Mouse (Mus musculus): Measurements from ENCODE around the gene Ckm. TPM values are rescaled to one million over a fixed set of nuclear protein-coding genes. Genes with fewer than 3 reads are reported as not detected.

Gene Ckm
- 100 to 1,000 TPM; 103 to 234 TPM for total RNA-seq (2021)
- long read RNA-seq, experiment 1, transcript Ckm-203 (8 exons, 2,742 nt) = major isoform, 357 of 405 reads
- long read RNA-seq, experiment 1, partial matches to known transcripts = 45 of 405 reads
- long read RNA-seq, experiment 1, other reads (novel, unspliced or antisense) = 3 of 405 reads
- long read RNA-seq, experiment 2, transcript Ckm-203 (8 exons, 2,742 nt) = major isoform, 247 of 260 reads
- long read RNA-seq, experiment 2, partial matches to known transcripts = 12 of 260 reads
- long read RNA-seq, experiment 2, other reads (novel, unspliced or antisense) = 1 of 260 reads

DNA sequence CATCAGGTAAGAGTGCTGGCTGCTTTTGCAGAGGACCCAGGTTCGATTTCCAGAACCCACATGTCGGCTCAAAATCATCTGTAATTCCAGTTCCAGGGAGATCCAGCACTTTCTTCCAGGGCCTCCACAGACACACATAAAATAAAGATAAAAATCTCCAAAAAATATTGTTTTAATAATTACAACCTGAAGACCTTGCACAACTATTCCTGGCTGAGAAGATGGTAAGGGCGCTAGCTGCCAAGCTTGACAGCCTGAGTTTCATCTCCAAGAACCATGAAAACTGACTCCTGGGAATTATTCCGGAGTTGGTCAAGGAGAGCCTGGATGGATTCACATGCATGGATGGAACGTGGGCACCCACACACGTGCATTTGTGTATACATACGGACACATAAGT, at the start of gene Ckm:
Ckm (plus strand) TSS at position 301 of the 400 bp plus-strand sequence.
- DNase-seq (ENCODE audit: low spot score in 2 of 2) = no peak

DNA sequence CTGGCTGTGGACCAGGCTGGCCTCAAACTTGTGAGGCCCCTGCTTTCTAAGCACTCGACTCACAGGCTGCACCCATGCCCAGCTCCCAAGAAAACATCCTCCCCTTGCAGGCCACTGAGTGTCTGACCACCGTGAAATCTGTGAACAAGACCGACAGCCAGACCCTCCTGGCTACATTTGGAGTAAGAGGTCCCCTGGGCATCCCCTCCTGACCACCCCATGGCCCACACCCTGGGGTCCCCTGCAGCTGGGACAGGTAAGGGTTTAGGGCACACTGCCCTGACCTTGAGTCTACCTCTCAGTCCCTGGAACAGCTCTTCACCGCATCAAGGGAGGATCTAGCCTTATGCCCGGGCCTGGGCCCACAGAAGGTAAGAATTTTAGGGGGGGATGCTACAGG, 49.6 kb upstream of the Ckm start:
- no peak for DNase-seq (ENCODE audit: low spot score in 2 of 2)

DNA sequence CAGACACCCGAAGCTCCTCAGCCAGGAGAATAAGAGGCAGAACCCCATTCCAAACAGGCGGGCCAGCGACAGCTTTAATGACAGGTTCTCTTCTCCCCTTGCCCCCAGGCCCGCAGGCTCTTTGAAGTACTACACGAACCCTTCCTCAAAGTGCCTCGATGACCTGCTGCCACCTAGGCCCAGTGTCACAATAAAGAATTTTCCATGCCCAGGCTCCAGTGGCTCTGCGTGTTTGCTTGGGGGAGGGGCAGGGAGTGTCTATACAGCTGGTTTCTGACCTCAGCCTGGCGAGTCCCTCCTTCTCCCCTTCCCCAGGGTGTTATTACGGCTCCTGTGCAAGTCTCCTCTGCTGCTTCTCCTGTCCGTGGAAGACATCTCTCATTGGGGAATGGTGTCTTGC, 48.3 kb upstream of the Ckm start:
- no peak for DNase-seq (ENCODE audit: low spot score in 2 of 2)

DNA sequence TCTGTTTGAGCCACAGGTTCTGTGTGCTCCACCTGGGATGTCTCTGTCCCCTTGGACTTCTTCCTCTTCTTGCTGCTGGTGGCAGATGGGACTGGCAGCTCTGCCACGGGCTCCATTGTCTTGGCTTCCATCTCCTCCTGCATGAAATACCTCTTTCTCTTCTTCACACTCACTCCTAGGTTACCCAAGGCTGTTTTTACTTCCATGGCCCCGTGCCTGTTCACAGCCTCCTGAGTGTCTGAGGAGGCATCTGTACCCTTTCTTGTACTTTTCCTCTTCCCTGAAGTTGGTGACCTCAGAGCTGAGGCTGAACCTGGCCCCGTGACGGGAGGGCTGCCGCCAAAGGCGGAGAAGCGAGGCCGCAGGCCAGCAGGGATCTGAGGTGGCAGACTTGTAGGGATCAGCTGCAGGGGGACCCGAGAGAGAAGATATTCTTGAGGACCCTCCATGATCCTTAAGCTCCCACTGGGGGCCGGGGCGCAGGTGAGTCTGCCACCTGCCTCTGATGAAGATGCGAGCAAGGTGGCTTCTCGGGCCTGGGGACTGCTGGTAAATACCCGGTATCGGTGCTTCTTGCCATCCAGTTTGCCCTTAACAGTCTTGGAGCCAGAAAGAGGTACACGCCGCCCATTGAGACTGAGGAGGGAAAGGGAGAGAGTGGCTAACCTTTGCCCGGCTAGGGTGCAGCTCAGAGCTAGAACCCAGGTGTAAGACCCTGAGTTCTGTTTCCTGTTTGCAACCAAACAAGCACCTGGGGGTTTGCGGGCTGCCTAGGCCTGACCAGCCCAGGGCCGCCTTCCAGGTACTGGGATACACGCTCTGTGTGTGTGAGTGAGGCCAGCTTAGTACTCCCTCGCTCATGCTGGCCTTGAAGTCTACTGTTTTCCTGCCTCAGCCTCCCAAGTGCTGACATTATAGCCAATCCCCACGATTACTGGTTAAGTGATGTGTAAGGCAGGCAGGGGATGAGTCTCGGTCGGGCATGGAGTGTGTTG, 46.9 kb upstream of the Ckm start:
- no peak for DNase-seq (ENCODE audit: low spot score in 2 of 2)

DNA sequence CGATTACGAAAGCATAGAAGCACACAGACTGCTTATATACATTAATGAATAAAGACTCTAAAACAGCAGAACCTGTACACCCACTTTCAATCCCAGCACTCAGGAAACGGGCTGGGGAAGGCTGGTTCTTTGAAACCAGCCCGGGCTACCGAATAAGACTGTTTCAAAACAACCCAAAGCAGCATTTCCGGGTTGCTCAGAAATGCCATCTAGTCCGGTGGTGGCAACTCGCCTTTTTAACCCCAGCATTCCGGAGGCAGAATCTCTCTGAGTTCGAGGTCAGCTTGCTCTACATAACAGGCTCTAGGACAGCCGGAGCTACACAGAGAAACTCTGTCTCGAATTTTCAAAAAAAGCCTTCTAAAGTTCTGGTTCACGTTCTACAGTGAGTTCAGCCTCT, 45.9 kb upstream of the Ckm start:
- no peak for DNase-seq (ENCODE audit: low spot score in 2 of 2)

DNA sequence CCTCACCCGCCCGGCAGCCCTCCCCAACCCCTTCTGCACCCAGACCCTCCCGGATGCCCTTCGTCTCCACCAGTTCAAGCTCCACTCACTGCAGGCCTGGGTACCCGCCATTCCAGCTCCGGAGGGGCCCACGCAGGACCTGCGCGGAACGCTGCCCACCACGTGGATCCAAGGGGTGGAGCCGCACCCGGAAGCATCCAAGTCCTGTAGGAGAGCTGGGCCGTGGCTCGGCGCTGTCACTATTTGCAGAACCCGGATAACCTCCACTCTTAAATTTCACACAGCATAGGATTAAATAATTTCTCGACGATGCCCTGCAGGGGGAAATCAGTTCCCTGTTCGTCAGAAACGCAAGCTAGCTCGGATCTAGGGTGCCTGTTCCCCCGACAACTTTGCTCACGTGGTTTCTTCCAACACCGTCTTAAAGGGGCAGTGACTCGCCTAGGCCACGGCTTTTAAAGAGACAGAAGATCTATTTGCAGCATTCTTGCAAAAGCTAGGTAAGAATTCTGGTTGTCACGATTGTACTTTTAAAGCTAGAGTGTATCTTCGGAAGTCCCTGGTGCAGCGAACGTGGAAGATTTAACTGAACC, 45.2 kb upstream of the Ckm start, which contains the start of the genes Cd3eap and Ppp1r13l:
Cd3eap (minus strand) TSS at position 185 of the 593 bp plus-strand sequence.
Ppp1r13l (plus strand) TSS at position 451 of the 593 bp plus-strand sequence.
- DNase-seq (ENCODE audit: low spot score in 2 of 2) = peak; percentile 69 to 71

DNA sequence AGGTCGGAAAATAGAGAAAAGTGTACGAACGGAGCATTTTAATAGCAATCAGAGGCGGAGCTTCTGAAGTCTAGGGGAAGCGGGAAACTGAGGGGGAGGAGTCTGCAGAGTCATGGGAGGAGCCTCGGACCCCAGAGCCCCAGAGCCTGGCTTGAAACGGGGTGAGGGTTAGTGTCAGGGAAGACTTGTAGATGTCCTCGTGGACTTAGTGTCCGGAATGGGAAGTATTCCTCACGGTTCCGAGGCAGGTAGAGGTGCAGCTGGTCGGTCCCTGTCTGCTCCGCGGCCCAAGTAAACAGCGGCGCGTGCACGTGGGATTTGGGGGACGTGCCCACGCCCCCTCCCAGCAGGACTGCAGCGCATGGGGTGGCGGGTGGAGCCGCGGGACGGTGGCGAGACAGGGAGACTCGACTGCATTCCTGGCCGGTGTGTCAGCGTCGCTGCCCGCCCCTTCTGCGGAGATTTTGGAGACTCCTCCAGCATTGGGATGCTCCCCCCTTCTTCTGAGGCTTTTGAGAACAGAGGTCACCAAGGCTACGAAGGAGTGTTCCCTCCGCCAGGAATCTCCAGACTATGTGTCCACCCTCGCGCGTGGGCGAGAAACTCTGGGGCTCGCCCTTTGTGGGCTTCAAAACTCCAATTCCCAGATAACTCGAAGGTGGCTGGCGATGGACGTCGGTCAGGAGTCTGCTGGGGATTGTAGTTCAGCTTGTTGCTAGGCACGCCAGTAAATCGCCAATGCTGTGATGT, 44.5 kb upstream of the Ckm start:
- DNase-seq (ENCODE audit: low spot score in 2 of 2) = peak; percentile 50 to 52

DNA sequence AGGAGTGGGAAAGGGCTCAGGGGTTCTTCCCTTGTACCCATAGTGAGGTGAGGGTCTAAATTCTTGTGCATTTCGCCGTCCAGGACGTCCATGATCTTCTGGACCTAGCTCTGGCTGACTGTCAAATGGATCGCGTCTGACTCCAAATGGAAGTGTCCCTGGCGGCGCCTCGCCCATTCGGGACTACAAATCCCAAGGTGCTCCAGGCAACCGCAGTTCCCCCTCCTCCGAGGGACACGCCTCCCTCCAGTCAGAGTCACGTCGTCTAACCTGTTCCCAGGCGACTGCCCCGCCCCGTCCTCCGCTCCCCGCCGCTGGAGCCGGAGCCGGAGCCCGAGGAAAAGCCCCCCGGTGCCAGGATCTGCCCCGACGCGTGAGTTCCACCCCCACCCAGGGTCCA, 43.6 kb upstream of the Ckm start:
- peak; percentile 65 to 83 for DNase-seq (ENCODE audit: low spot score in 2 of 2)

DNA sequence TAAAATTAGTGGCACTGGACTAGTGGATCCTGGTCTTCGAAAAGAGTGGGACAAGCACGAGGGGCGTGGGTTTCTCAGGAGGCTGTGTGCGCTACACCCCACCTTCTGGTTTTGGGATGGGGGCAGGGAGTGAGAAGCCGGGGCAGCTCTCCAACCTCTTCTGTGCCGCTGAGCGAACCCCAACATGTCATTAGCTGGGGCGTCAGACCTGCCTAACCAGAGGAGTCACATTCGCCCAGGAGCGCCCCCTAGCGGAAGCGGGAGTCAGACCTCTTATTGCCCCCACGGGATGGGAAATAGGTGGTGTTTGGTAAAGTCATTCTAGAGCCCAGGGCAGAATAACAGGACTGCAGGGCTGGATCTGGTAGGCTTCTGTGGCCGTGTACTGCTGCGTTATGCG, 42.9 kb upstream of the Ckm start:
- peak; percentile 46 to 71 for DNase-seq (ENCODE audit: low spot score in 2 of 2)

DNA sequence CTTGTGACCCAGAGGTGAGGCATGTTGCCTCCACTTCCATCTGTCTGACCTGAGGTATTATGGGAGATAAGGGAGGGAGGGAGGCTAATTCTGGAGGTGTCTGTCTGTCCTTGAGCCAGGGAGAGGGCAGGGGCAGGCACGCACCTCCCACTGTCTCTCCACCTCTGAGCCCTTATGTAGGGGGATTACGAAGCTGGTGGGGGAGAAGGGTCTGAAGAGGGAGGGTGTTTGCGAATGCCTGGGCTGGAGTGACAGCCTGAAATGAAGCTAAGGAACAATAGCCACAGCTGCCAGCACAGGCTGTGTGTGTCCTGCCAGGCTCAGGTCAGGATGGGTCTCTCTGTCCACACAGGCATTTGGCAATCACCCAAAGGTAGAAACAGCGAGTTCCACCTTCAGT, 42.3 kb upstream of the Ckm start:
- DNase-seq (ENCODE audit: low spot score in 2 of 2) = no peak

DNA sequence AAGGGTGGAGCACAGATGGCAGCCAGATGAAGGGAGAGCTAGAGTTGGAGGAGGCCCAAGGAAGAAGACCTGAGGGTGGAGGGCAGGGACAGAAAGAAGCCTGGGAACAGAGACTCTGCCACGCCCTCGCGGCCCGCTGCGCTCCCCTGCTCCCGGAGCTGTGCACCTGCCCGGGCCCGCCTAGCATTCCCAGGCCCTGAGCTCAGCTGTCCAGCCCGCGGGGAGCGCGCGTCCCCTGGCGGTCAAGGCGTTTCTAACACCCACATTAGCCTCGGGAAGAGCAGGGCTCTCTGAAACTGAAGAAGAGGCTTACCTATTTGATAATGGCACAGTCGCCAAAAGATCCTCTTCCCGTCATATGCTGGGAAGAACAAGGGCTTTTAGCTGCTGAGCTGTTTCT, 40.7 kb upstream of the Ckm start:
- DNase-seq (ENCODE audit: low spot score in 2 of 2) = peak in 1 of 2 experiments; percentile 55

DNA sequence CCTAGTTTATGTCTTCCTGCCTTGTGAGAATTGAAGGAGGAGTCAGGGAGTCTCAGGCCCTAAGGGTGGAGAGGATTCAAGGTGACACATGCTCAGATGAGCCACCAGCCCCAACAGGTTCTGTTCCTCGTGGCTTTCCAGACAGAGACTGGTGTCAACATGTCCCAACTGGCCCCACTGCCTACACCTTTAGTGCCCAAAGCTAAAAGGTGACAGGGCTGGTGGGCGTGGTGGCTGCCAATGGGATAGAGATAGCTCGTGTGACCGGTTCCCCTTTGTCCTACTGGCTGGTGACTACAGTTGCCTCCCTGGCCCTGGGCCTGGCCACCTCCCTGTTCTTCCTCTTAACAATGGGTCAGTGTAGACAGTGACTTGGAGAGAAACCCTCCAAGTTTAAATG, 39.2 kb upstream of the Ckm start:
- no peak for DNase-seq (ENCODE audit: low spot score in 2 of 2)

DNA sequence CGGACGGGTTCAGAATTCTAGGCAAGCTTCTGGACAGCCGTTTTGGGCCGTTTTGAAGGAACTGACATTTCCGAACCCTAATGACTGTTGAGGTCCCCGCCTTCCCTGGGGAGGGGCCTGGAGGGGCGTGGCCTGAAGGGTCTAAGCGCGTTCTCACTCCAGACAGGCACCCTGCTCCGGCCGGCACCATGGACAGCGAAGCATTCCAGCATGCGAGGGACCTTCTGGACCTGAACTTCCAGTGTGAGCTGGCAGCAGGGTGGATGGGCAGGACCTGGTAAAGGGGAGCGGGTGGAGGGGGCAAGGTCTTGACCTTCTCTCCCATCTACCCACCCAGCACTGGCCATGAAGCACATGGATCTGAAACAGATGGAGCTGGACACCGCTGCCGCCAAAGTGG, 36.2 kb upstream of the Ckm start:
- DNase-seq (ENCODE audit: low spot score in 2 of 2) = peak; percentile 44 to 46

DNA sequence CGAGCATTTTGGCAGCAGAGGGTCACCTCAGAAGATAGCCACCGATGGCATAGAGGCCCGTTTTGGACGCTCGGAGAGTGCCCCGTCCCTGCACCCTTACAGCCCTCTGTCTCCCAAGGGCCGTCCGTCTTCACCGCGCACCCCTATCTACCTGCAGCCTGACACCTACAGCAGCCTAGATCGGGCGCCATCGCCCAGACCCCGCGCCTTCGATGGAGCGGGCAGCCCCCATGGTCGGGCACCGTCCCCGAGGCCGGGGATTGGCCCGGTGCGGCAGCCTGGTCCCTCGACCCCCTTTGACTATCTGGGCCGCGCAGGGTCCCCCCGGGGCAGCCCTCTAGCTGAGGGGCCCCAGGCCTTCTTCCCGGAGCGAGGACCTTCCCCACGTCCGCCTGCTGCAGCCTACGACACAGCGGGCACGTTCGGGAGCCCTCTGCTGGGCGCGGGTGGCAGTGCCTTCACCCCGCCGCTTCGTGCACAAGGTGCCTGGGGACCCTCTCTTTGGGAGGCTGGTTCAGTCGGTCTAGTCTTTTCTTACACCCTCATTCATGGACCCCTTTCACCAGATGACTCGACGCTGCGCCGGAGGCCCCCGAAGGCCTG, 34.7 kb upstream of the Ckm start:
- DNase-seq (ENCODE audit: low spot score in 2 of 2) = no peak

DNA sequence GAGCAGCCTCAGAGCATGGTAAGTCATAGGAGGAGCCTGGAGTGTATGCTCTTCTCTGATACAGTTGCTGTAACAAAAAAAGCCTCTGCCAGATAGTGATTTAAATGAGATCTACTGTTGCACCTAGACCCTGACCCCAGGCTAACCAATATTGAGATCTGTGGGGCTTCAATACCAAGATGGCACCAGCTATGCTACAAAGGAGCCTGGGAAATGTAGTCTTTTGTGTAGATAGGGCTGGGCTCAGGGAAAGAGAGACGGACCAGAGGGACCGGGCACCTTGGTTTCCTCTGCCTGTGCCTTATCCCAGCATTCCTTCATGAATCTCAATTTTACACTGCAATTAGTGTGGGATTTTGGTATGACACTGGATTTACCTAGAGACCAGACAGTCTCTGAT, 31.2 kb upstream of the Ckm start:
- no peak for DNase-seq (ENCODE audit: low spot score in 2 of 2)

DNA sequence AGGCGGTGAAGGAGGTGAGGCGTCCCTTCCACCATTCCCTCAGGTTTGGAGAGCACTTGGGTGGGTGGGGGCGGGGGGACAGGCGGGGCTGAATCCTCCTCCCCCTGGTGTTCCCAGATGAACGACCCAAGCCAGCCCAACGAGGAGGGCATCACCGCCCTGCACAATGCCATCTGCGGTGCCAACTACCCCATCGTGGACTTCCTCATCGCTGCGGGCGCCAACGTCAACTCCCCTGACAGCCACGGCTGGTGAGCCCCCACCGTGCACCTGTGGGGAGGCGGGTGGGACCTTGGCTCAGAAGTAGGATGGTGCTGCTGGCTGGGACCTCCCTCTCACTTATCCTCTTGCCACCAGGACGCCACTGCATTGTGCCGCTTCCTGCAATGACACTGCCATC, 29.2 kb upstream of the Ckm start:
- DNase-seq (ENCODE audit: low spot score in 2 of 2) = no peak

DNA sequence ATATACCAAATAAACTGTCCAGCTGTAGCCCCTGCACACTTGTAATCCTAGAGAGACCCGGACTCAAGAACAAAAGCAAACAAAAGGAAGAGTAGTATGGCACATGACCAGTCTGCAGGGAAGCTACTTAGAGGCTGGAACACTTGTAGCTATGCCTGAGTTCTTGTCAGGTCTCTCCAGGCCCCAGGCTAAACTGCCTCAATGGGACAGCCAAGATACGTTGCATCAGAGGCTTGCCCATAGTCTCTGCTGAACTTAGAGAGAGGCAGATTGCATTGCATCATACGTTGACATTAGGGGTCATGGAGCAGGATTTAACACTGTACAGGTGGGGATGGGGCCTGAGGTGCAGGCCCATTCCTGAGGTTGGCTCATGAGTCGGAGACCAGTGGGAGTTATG, 28.6 kb upstream of the Ckm start:
- no peak for DNase-seq (ENCODE audit: low spot score in 2 of 2)

DNA sequence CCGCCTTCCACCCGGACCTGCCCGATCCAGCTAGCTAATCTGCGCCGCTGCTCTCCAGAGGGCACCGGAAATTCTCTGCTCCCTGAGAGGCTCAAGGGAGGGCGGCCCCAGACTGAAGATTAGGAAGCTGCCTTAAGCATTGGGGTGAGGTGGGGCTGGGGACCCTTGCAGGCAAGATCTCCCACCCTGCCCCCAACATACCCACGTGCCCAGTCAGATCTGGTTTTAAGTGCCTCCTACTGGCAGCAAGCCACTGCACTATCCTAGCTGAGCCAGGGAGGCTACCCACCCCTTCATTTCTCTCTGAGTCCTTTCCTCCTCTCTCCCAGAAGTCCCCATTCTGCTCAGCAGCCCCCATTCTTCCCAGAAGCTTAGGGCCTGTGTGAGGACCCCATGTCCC, 26.5 kb upstream of the Ckm start:
- no peak for DNase-seq (ENCODE audit: low spot score in 2 of 2)

DNA sequence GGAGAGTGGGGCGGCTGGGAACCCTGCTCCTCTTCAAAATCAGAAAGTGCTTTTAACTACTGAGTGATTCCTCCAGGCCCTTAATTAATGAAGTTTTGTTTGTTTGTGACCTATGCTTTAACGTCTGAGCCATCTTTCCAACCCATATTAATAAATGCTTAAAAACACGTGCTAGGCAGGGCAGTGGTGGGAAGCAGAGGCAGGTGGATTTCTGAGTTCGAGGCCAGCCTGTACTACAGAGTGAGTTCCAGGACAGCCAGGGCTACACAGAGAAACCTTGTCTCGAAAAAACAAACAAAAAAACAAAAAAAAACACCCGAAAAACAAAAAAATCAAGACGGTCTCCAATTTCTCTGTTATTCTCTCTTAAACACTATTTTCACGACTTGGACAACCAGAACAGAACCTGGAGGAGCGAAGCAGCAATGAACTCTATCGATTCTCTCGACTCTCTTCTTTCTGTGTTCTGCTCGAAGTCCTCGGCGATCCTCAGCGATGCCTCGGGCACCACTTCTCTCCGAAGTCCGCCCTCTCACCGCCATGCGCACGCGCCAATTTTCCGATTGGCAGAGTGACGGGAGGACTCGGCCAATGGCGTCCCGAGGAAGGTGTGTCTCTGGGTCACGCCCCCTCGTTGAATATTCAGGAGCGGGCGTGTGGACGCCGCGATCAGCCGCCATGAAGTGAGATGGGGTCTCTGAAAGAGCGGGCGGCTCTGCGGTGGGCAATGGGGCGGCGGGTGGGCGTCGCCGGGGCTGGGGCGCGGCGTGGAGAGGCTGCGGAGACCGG, 23.0 kb upstream of the Ckm start, which contains the start of gene Ercc2:
Ercc2 (plus strand) TSS at position 634 of the 789 bp plus-strand sequence.
- peak; percentile 94 to 99 for DNase-seq (ENCODE audit: low spot score in 2 of 2)

DNA sequence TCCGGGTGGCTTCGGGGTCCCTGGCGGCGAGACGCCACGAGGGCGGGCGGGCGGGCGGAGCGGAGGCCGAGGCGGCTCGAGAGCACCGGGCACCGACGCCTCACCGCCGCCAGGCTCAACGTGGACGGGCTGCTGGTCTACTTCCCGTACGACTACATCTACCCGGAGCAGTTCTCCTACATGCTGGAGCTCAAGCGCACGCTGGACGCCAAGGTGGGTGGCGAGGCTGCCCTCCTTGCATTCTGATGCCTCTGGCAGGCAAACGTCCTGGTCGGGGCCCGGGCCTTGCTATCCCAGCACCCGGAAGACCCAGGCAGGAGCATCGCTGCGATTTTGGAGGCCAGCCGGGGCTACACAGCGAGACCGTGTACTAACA, 22.4 kb upstream of the Ckm start:
- DNase-seq (ENCODE audit: low spot score in 2 of 2) = no peak

Measured in adrenal gland, postnatal 4 days (tissue).